Mouse (Mus musculus) hindbrain, embryonic 12.5 days (tissue): ENCODE data around the gene Telo2. TPM values are rescaled to one million over a fixed set of nuclear protein-coding genes. Genes with fewer than 3 reads are reported as not detected.

Source experiments
- ATAC-seq: fragments of 200-750 bp; cut with Nextera tagmentation; 2 replicates; pipeline ENCODE4 v1.8.0; 2017; ENCODE audit warnings: moderate TSS enrichment; ENCODE audit not compliant: low FRiP score
- H3K27ac ChIP-seq: fragments of 300-500 bp; sonication (generic); 2 replicates; pipeline ENCODE4 v1.5.1; 2016; ENCODE audit warnings: mild to moderate bottlenecking
- H3K27me3 ChIP-seq: fragments of 300-500 bp; sonication (generic); 2 replicates; pipeline ENCODE4 v1.6.1; 2016; ENCODE audit warnings: mild to moderate bottlenecking
- H3K36me3 ChIP-seq: fragments of 300-500 bp; sonication (generic); 2 replicates; pipeline ENCODE4 v1.6.1; 2016; ENCODE audit warnings: mild to moderate bottlenecking
- H3K4me1 ChIP-seq: fragments of 300-500 bp; sonication (generic); 2 replicates; pipeline ENCODE4 v1.6.1; 2016
- H3K4me2 ChIP-seq: fragments of 300-500 bp; sonication (generic); replicated peaks from 2 replicates; pipeline ENCODE4 v1.6.1; 2016; ENCODE audit warnings: mild to moderate bottlenecking
- H3K4me3 ChIP-seq: fragments of 300-500 bp; sonication (generic); 2 replicates; pipeline ENCODE4 v1.5.1; 2016; ENCODE audit warnings: mild to moderate bottlenecking
- H3K9ac ChIP-seq: fragments of 300-500 bp; sonication (generic); 2 replicates; pipeline ENCODE4 v1.6.1; 2016; ENCODE audit warnings: mild to moderate bottlenecking, moderate library complexity
- H3K9me3 ChIP-seq: fragments of 300-500 bp; sonication (generic); replicated peaks from 2 replicates; pipeline ENCODE4 v1.6.1; 2016; ENCODE audit warnings: mild to moderate bottlenecking
- WGBS: fragments of 180-500 bp; shearing (Covaris S2); methylation state at CpG from one replicate; pipeline ENCODE4 v1.1.7; 2016; 5-methylcytosine and 5-hydroxymethylcytosine counted together
- polyA plus RNA-seq: library from polyadenylated mRNA; unstranded; fragments of >200 nt; fragmentation: Nextera tagmentation; extraction: Ambion mirVana; gene quantifications from 2 replicates; pipeline ENCODE4 v1.2.1, GENCODE M21; 2016

Telo2 gene
- polyA plus RNA-seq, 1 experiment from 2014 or later = 43.2 TPM

- no peaks in the 10 kb centered on the region for H3K27me3 ChIP-seq
- no peak for ATAC-seq
- WGBS = 85% methylated on average over 2 of the region's 2 CpGs
- no peaks in the 10 kb centered on the region for H3K9me3 ChIP-seq
- H3K9ac ChIP-seq = no peak overlapping the region
- H3K4me3 ChIP-seq = no peak overlapping the region
- no peaks in the 10 kb centered on the region for H3K4me1 ChIP-seq
- H3K36me3 ChIP-seq = peaks cover 73% of the 10 kb centered on the region
- no peak overlapping the region for H3K4me2 ChIP-seq
- no peak overlapping the region for H3K27ac ChIP-seq
Observed at GRCm38 (mm10) chr17:25096221-25096620, 19.5 kb downstream of the Telo2 start.

GRCm38 (mm10) chr17:25090450-25090849, 25.3 kb downstream of the Telo2 start:
- 94% methylated on average over 10 of the region's 10 CpGs for WGBS
- Histone ChIP-seq H3K27me3 (no peaks in the 10 kb centered on the region), H3K9me3 (no peaks in the 10 kb centered on the region), H3K4me2 (no peak overlapping the region), H3K9ac (no peak overlapping the region), H3K4me3 (no peak overlapping the region), H3K27ac (no peak overlapping the region), H3K36me3 (peaks cover 67% of the 10 kb centered on the region), H3K4me1 (no peaks in the 10 kb centered on the region)
- ATAC-seq = no peak

GRCm38 (mm10) chr17:25089158-25089557, 26.6 kb downstream of the Telo2 start:
- ATAC-seq = no peak
- no peaks in the 10 kb centered on the region for H3K27me3 ChIP-seq
- peaks cover 55% of the 10 kb centered on the region for H3K36me3 ChIP-seq
- 95% methylated on average over 10 of the region's 10 CpGs for WGBS
- H3K4me1 ChIP-seq = no peaks in the 10 kb centered on the region
- no peaks in the 10 kb centered on the region for H3K9me3 ChIP-seq
- H3K4me3 ChIP-seq = no peak overlapping the region
- H3K9ac ChIP-seq = no peak overlapping the region
- no peak overlapping the region; the same call in 1 of the 2 replicates for H3K27ac ChIP-seq
- H3K4me2 ChIP-seq = no peak overlapping the region

- H3K9ac ChIP-seq = no peak overlapping the region
- peaks cover 33% of the 10 kb centered on the region for H3K36me3 ChIP-seq
- no peak overlapping the region for H3K4me3 ChIP-seq
- no peaks in the 10 kb centered on the region for H3K27me3 ChIP-seq
- H3K4me2 ChIP-seq = no peak overlapping the region
- WGBS = 94% methylated on average over 7 of the region's 7 CpGs
- peaks cover 4% of the 10 kb centered on the region; the same call in 1 of the 2 replicates for H3K4me1 ChIP-seq
- H3K9me3 ChIP-seq = no peaks in the 10 kb centered on the region
- no peak for ATAC-seq
- H3K27ac ChIP-seq = no peak overlapping the region
Observed at GRCm38 (mm10) chr17:25086724-25087123, 29.0 kb downstream of the Telo2 start.

GRCm38 (mm10) chr17:25084835-25085385, 30.9 kb downstream of the Telo2 start:
- peak overlapping the region; percentile 76; the same call in 1 of the 2 replicates for H3K27ac ChIP-seq
- H3K9ac ChIP-seq = no peak overlapping the region
- H3K4me1 ChIP-seq = peaks cover 5% of the 10 kb centered on the region; the same call in 1 of the 2 replicates
- H3K9me3 ChIP-seq = no peaks in the 10 kb centered on the region
- no peak overlapping the region for H3K4me3 ChIP-seq
- H3K36me3 ChIP-seq = peaks cover 22% of the 10 kb centered on the region
- H3K27me3 ChIP-seq = no peaks in the 10 kb centered on the region
- 82% methylated on average over 13 of the region's 13 CpGs for WGBS
- ATAC-seq = no peak
- no peak overlapping the region for H3K4me2 ChIP-seq

- peak within 1 kb of the TSS; percentile 76 for H3K27ac ChIP-seq
- no peak for ATAC-seq
- H3K9ac ChIP-seq = no peak within 1 kb of the TSS
- H3K27me3 ChIP-seq = no peaks in the 10 kb centered on the region
- peaks cover 8% of the 10 kb centered on the region for H3K36me3 ChIP-seq
- peaks cover 6% of the 10 kb centered on the region; the same call in 1 of the 2 replicates for H3K4me1 ChIP-seq
- no peak within 1 kb of the TSS for H3K4me3 ChIP-seq
- no peak within 1 kb of the TSS for H3K4me2 ChIP-seq
- WGBS = 46% methylated on average over 7 of the region's 7 CpGs
- H3K9me3 ChIP-seq = no peaks in the 10 kb centered on the region
Observed at GRCm38 (mm10) chr17:25083444-25083931, 32.3 kb downstream of the Telo2 start, which contains the start of gene Tmem204. Gene Tmem204 (minus strand): TSS chr17:25083591.

GRCm38 (mm10) chr17:25082887-25083286, 32.9 kb downstream of the Telo2 start:
- H3K9ac ChIP-seq = no peak overlapping the region
- no peak for ATAC-seq
- H3K4me1 ChIP-seq = peaks cover 7% of the 10 kb centered on the region; the same call in 1 of the 2 replicates
- H3K9me3 ChIP-seq = no peaks in the 10 kb centered on the region
- 65% methylated on average over 3 of the region's 3 CpGs for WGBS
- peaks cover 3% of the 10 kb centered on the region; the same call in 1 of the 2 replicates for H3K36me3 ChIP-seq
- H3K4me3 ChIP-seq = no peak overlapping the region
- H3K27me3 ChIP-seq = no peaks in the 10 kb centered on the region
- 0 out of 2 replicates have a peak overlapping the region, but pooled peaks have one; percentile 23 for H3K27ac ChIP-seq
- no peak overlapping the region for H3K4me2 ChIP-seq

- Histone ChIP-seq H3K27ac (peak overlapping the region; percentile 9; the same call in 1 of the 2 replicates), H3K36me3 (no peaks in the 10 kb centered on the region), H3K9ac (no peak overlapping the region), H3K4me3 (no peak overlapping the region), H3K27me3 (no peaks in the 10 kb centered on the region), H3K9me3 (no peaks in the 10 kb centered on the region), H3K4me2 (no peak overlapping the region), H3K4me1 (peaks cover 7% of the 10 kb centered on the region; the same call in 1 of the 2 replicates)
- ATAC-seq = no peak
- 77% methylated on average over 14 of the region's 14 CpGs for WGBS
Observed at GRCm38 (mm10) chr17:25082081-25082847, 33.5 kb downstream of the Telo2 start.

- no peak overlapping the region for H3K9ac ChIP-seq
Observed at GRCm38 (mm10) chr17:25080960-25081381, 34.8 kb downstream of the Telo2 start.

GRCm38 (mm10) chr17:25080210-25080609, 35.6 kb downstream of the Telo2 start:
- H3K36me3 ChIP-seq = no peaks in the 10 kb centered on the region
- H3K9me3 ChIP-seq = no peaks in the 10 kb centered on the region
- no peak overlapping the region for H3K4me2 ChIP-seq
- H3K27ac ChIP-seq = 0 out of 2 replicates have a peak overlapping the region, but pooled peaks have one; percentile 37
- peak overlapping the region; percentile 11 for H3K4me3 ChIP-seq
- H3K4me1 ChIP-seq = peaks cover 7% of the 10 kb centered on the region; the same call in 1 of the 2 replicates
- 91% methylated on average over 13 of the region's 13 CpGs for WGBS
- no peak for ATAC-seq
- H3K27me3 ChIP-seq = no peaks in the 10 kb centered on the region
- peak overlapping the region; percentile 32; the same call in 1 of the 2 replicates for H3K9ac ChIP-seq

More at GRCm38 (mm10) chr17:25080960-25081381, 34.8 kb downstream of the Telo2 start:
- no peaks in the 10 kb centered on the region for H3K9me3 ChIP-seq
- WGBS = 73% methylated on average over 11 of the region's 11 CpGs
- peak overlapping the region; percentile 37; the same call in 1 of the 2 replicates for H3K27ac ChIP-seq
- no peaks in the 10 kb centered on the region for H3K27me3 ChIP-seq
- H3K4me3 ChIP-seq = 0 out of 2 replicates have a peak overlapping the region, but pooled peaks have one; percentile 11
- no peak for ATAC-seq
- no peak overlapping the region for H3K4me2 ChIP-seq
- H3K36me3 ChIP-seq = no peaks in the 10 kb centered on the region
- H3K4me1 ChIP-seq = peaks cover 7% of the 10 kb centered on the region; the same call in 1 of the 2 replicates

GRCm38 (mm10) chr17:25077771-25078372, 37.9 kb downstream of the Telo2 start:
- H3K27ac ChIP-seq = peak overlapping the region; percentile 36
- no peaks in the 10 kb centered on the region for H3K36me3 ChIP-seq
- no peak overlapping the region; the same call in 1 of the 2 replicates for H3K4me2 ChIP-seq
- no peak overlapping the region for H3K9ac ChIP-seq
- no peaks in the 10 kb centered on the region for H3K9me3 ChIP-seq
- H3K4me1 ChIP-seq = peaks cover 6% of the 10 kb centered on the region; the same call in 1 of the 2 replicates
- 79% methylated on average over 13 of the region's 13 CpGs for WGBS
- no peak overlapping the region for H3K4me3 ChIP-seq
- H3K27me3 ChIP-seq = no peaks in the 10 kb centered on the region
- no peak for ATAC-seq

GRCm38 (mm10) chr17:25076906-25077305, 38.9 kb downstream of the Telo2 start:
- Histone ChIP-seq H3K27me3 (no peaks in the 10 kb centered on the region), H3K27ac (no peak overlapping the region), H3K9me3 (no peaks in the 10 kb centered on the region), H3K36me3 (peaks cover 3% of the 10 kb centered on the region; the same call in 1 of the 2 replicates), H3K4me1 (0 out of 2 replicates have a peak, but pooled peaks cover 5% of the 10 kb centered on the region), H3K4me3 (no peak overlapping the region), H3K4me2 (no peak overlapping the region), H3K9ac (no peak overlapping the region)
- WGBS = 92% methylated on average over 4 of the region's 4 CpGs
- no peak for ATAC-seq
